Mouse (Mus musculus) layer of hippocampus, adult 11-12 months (tissue): Measurements from ENCODE around the gene Manea.
"Not testable (repeated sequence)": the region's sequence is repeated elsewhere in the genome, so short reads cannot be mapped to it uniquely, and the experiment has no call there.

ENCODE experiments used
- DNase-seq: peaks from one replicate; pipeline ENCODE4 v3.0.0; 2022; ENCODE audit warnings: low spot score

Manea gene

GRCm38 (mm10) chr4:26346443-26347106, at the start of gene Manea:
TSS of gene Manea (minus strand) at chr4:26346891.
- DNase-seq = peak; percentile 90

- DNase-seq = peak; percentile 41
Measured at GRCm38 (mm10) chr4:26354616-26355015, 7.9 kb upstream of the Manea start.

GRCm38 (mm10) chr4:26353643-26354231, 7.0 kb upstream of the Manea start:
- DNase-seq = no peak

- no peak for DNase-seq
Measured at GRCm38 (mm10) chr4:26347239-26347638, 548 bp upstream of the Manea start.

GRCm38 (mm10) chr4:26345741-26346442, 799 bp downstream of the Manea start:
- DNase-seq = peak; percentile 7

GRCm38 (mm10) chr4:26345080-26345479, 1.6 kb downstream of the Manea start:
- no peak for DNase-seq

- DNase-seq = no peak
Measured at GRCm38 (mm10) chr4:26342346-26342745, 4.3 kb downstream of the Manea start.

- no peak for DNase-seq
Measured at GRCm38 (mm10) chr4:26338604-26339003, 8.1 kb downstream of the Manea start.

GRCm38 (mm10) chr4:26336563-26336962, 10.1 kb downstream of the Manea start:
- no peak for DNase-seq

GRCm38 (mm10) chr4:26304731-26305130, 42.0 kb downstream of the Manea start:
- not testable (repeated sequence) for DNase-seq

- DNase-seq = no peak
Measured at GRCm38 (mm10) chr4:26277112-26277716, 69.5 kb downstream of the Manea start.

GRCm38 (mm10) chr4:26276264-26276663, 70.4 kb downstream of the Manea start:
- DNase-seq = no peak

- no peak for DNase-seq
Measured at GRCm38 (mm10) chr4:26275769-26276168, 70.9 kb downstream of the Manea start.
